Mouse (Mus musculus) midbrain, embryonic 16.5 days (tissue): ENCODE measurements at regions not wholly inside any gene's neighbourhood (a gene's known extent, or its start where the extent isn't known, plus 50 kb on each side); places are given as distances from the start of the nearest gene placed in this dataset.
A peak's percentile ranks its signal among the peaks of the same experiment; 100 is the strongest.

Experiments used
- ATAC-seq: fragments of 200-750 bp; cut with Nextera tagmentation; 2 replicates; pipeline ENCODE4 v1.8.0; 2017; ENCODE audit warnings: moderate TSS enrichment
- H3K27ac ChIP-seq: fragments of 300-500 bp; sonication (generic); 2 replicates; pipeline ENCODE4 v1.5.1; 2014; ENCODE audit warnings: mild to moderate bottlenecking, low read length, mixed read lengths
- H3K27me3 ChIP-seq: fragments of 300-500 bp; sonication (generic); 2 replicates; pipeline ENCODE4 v1.6.1; 2014; ENCODE audit warnings: low read depth, low read length, mixed read lengths; ENCODE audit not compliant: control insufficient read depth, insufficient read depth
- H3K36me3 ChIP-seq: fragments of 300-500 bp; sonication (generic); 2 replicates; pipeline ENCODE4 v1.6.1; 2014; ENCODE audit warnings: mild to moderate bottlenecking, low read length, moderate library complexity, mixed read lengths; ENCODE audit not compliant: control insufficient read depth, insufficient read depth
- H3K4me1 ChIP-seq: fragments of 300-500 bp; sonication (generic); 2 replicates; pipeline ENCODE4 v1.6.1; 2014; ENCODE audit warnings: mild to moderate bottlenecking, low read length, mixed read lengths; ENCODE audit not compliant: control insufficient read depth, insufficient read depth
- H3K4me2 ChIP-seq: fragments of 300-500 bp; sonication (generic); 2 replicates; pipeline ENCODE4 v1.6.1; 2014; ENCODE audit warnings: mild to moderate bottlenecking, low read length, mixed read lengths
- H3K4me3 ChIP-seq: fragments of 300-500 bp; sonication (generic); 2 replicates; pipeline ENCODE4 v1.5.1; 2014; ENCODE audit warnings: low read depth, mild to moderate bottlenecking, low read length, moderate library complexity, mixed read lengths
- H3K9ac ChIP-seq: fragments of 300-500 bp; sonication (generic); 2 replicates; pipeline ENCODE4 v1.6.1; 2014; ENCODE audit warnings: low read depth, low read length, mixed read lengths
- H3K9me3 ChIP-seq: fragments of 300-500 bp; sonication (generic); replicated peaks from 2 replicates; pipeline ENCODE4 v1.6.1; 2014; ENCODE audit warnings: mild to moderate bottlenecking, low read length, mixed read lengths; ENCODE audit not compliant: control insufficient read depth, poor library complexity, severe bottlenecking
- WGBS: fragments of 180-500 bp; shearing (Covaris S2); extraction: QIAGEN DNeasy Blood & Tissue Kit; methylation state at CpG from one replicate; pipeline ENCODE4 v1.1.7; 2014; 5-methylcytosine and 5-hydroxymethylcytosine counted together

GRCm38 (mm10) chr8:43956500-43956899 is 246.7 kb upstream of the Adam34 start:
- Histone ChIP-seq H3K4me3 (no peak overlapping the region), H3K4me1 (no peaks in the 10 kb centered on the region), H3K36me3 (no peaks in the 10 kb centered on the region), H3K9me3 (no peaks in the 10 kb centered on the region), H3K27me3 (no peaks in the 10 kb centered on the region), H3K4me2 (no peak overlapping the region), H3K9ac (no peak overlapping the region), H3K27ac (no peak overlapping the region)
- no peak for ATAC-seq
- 92% methylated on average over 3 of the region's 3 CpGs for WGBS

- ATAC-seq, result peak; percentile 51; the same call in 1 of the 2 replicates
- no peaks in the 10 kb centered on the region for H3K36me3 ChIP-seq
Observed at GRCm38 (mm10) chr8:43949224-43950021, 239.6 kb upstream of the Adam34 start.

GRCm38 (mm10) chr8:43948807-43949206 is 239.0 kb upstream of the Adam34 start:
- Histone ChIP-seq H3K9ac (no peak overlapping the region), H3K27ac (no peak overlapping the region; the same call in 1 of the 2 replicates), H3K4me2 (peak overlapping the region; percentile 31), H3K36me3 (no peaks in the 10 kb centered on the region), H3K27me3 (no peaks in the 10 kb centered on the region), H3K4me3 (no peak overlapping the region), H3K4me1 (peaks cover 9% of the 10 kb centered on the region), H3K9me3 (no peaks in the 10 kb centered on the region)
- 32% methylated on average over 6 of the region's 6 CpGs for WGBS
- ATAC-seq, result no peak

More at GRCm38 (mm10) chr8:43949224-43950021, 239.6 kb upstream of the Adam34 start:
- Histone ChIP-seq H3K27ac (peak overlapping the region; percentile 3; the same call in 1 of the 2 replicates), H3K9me3 (no peaks in the 10 kb centered on the region), H3K4me1 (peaks cover 9% of the 10 kb centered on the region), H3K4me3 (no peak overlapping the region), H3K4me2 (peak overlapping the region; percentile 31), H3K27me3 (no peaks in the 10 kb centered on the region), H3K9ac (no peak overlapping the region)
- 46% methylated on average over 9 of the region's 9 CpGs for WGBS

GRCm38 (mm10) chr8:43931727-43932126 is 221.9 kb upstream of the Adam34 start:
- Histone ChIP-seq H3K4me3 (no peak overlapping the region), H3K36me3 (no peaks in the 10 kb centered on the region), H3K9ac (no peak overlapping the region), H3K27me3 (no peaks in the 10 kb centered on the region), H3K4me2 (no peak overlapping the region), H3K4me1 (no peaks in the 10 kb centered on the region), H3K9me3 (no peaks in the 10 kb centered on the region), H3K27ac (no peak overlapping the region)
- ATAC-seq, result no peak

GRCm38 (mm10) chr8:43922982-43923381 is 213.1 kb upstream of the Adam34 start:
- no peak for ATAC-seq
- Histone ChIP-seq H3K4me3 (no peak overlapping the region), H3K9ac (no peak overlapping the region), H3K27ac (no peak overlapping the region), H3K27me3 (no peaks in the 10 kb centered on the region), H3K36me3 (no peaks in the 10 kb centered on the region), H3K4me2 (no peak overlapping the region), H3K4me1 (no peaks in the 10 kb centered on the region), H3K9me3 (no peaks in the 10 kb centered on the region)
- 81% methylated on average over 3 of the region's 3 CpGs for WGBS

GRCm38 (mm10) chr8:43921263-43921662 is 211.4 kb upstream of the Adam34 start:
- Histone ChIP-seq H3K27ac (no peak overlapping the region), H3K4me1 (no peaks in the 10 kb centered on the region), H3K4me2 (no peak overlapping the region), H3K36me3 (no peaks in the 10 kb centered on the region), H3K9ac (no peak overlapping the region), H3K9me3 (no peaks in the 10 kb centered on the region), H3K27me3 (no peaks in the 10 kb centered on the region), H3K4me3 (no peak overlapping the region)
- 77% methylated on average over 7 of the region's 7 CpGs for WGBS
- ATAC-seq, result no peak

GRCm38 (mm10) chr8:43906119-43906518 is 196.3 kb upstream of the Adam34 start:
- no peak overlapping the region for H3K4me3 ChIP-seq
- no peaks in the 10 kb centered on the region for H3K9me3 ChIP-seq
- no peaks in the 10 kb centered on the region for H3K36me3 ChIP-seq
- no peaks in the 10 kb centered on the region for H3K4me1 ChIP-seq
- H3K27ac ChIP-seq, result no peak overlapping the region
- H3K27me3 ChIP-seq, result no peaks in the 10 kb centered on the region
- WGBS, result 75% methylated on average over 3 of the region's 3 CpGs
- no peak overlapping the region for H3K4me2 ChIP-seq
- H3K9ac ChIP-seq, result no peak overlapping the region
- ATAC-seq, result no peak

- Histone ChIP-seq H3K4me3 (no peak overlapping the region), H3K4me1 (no peaks in the 10 kb centered on the region), H3K27me3 (no peaks in the 10 kb centered on the region), H3K4me2 (no peak overlapping the region), H3K9me3 (no peaks in the 10 kb centered on the region), H3K9ac (no peak overlapping the region), H3K27ac (no peak overlapping the region), H3K36me3 (no peaks in the 10 kb centered on the region)
- no peak for ATAC-seq
Observed at GRCm38 (mm10) chr8:43895171-43895570, 185.3 kb upstream of the Adam34 start.

GRCm38 (mm10) chr8:43853820-43854590 is 144.2 kb upstream of the Adam34 start:
- Histone ChIP-seq H3K36me3 (no peaks in the 10 kb centered on the region), H3K4me2 (no peak overlapping the region), H3K9me3 (no peaks in the 10 kb centered on the region), H3K4me3 (no peak overlapping the region), H3K27ac (no peak overlapping the region), H3K9ac (no peak overlapping the region), H3K27me3 (no peaks in the 10 kb centered on the region), H3K4me1 (no peaks in the 10 kb centered on the region)
- WGBS, result 72% methylated on average over 3 of the region's 3 CpGs
- ATAC-seq, result peak; percentile 60; the same call in 1 of the 2 replicates
